Comparison of ENCODE assay signal across 10 mouse cellular contexts in genomic region chr17:5323746-5324145, GRCm38 (mm10).
DNase-seq lines count a peak whose midpoint lies in the region; ATAC-seq and TF ChIP-seq lines count a peak whose summit lies in the region.
"Had no signal": no experiment of that assay in that cellular context is flagged by ENCODE, and none has a peak within 500 bp of the region (broad histone marks: within the 10 kb centered on the region; RNA-seq: fewer than 3 reads in every experiment).

No protein-coding gene starts in this region.

- 4% methylated on average over 1 of the region's 1 CpGs for WGBS in hindbrain, embryonic 13.5 days
- 13% methylated on average over 1 of the region's 1 CpGs for WGBS in hindbrain, embryonic 14.5 days
- WGBS in neural tube, embryonic 11.5 days = 9% methylated on average over 1 of the region's 1 CpGs
- 4% methylated on average over 1 of the region's 1 CpGs for WGBS in stomach, postnatal 0 days

- no peak overlapping the region for H3K4me3 ChIP-seq in hindbrain, embryonic 13.5 days
- H3K4me3 ChIP-seq in hindbrain, embryonic 14.5 days (replicated peaks; ENCODE audit: low read length) = no peak overlapping the region
- no peak overlapping the region for H3K4me3 ChIP-seq in neural tube, embryonic 11.5 days (ENCODE audit: low read depth, low read length)
- no peak overlapping the region for H3K4me3 ChIP-seq in stomach, postnatal 0 days (ENCODE audit: low read depth, low read length)
- H3K4me3 ChIP-seq in layer of hippocampus, adult 2 months = no peak overlapping the region

- H3K27me3 ChIP-seq in hindbrain, embryonic 13.5 days = peaks cover 9% of the 10 kb centered on the region; the same call in 1 of the 2 replicates
- peaks cover 4% of the 10 kb centered on the region; the same call in 1 of the 2 replicates for H3K27me3 ChIP-seq in hindbrain, embryonic 14.5 days (ENCODE audit: control insufficient read depth, insufficient read depth, low read length)
- H3K27me3 ChIP-seq in neural tube, embryonic 11.5 days (ENCODE audit: control insufficient read depth, insufficient read depth, low read length) = 0 out of 2 replicates have a peak, but pooled peaks cover 3% of the 10 kb centered on the region
- H3K27me3 ChIP-seq in stomach, postnatal 0 days (ENCODE audit: control insufficient read depth, insufficient read depth, low read length) = no peaks in the 10 kb centered on the region

- TF ChIP-seq CTCF in stomach, postnatal 0 days (IDR thresholded peaks at IDR 0.05; ENCODE audit: low read depth) = no peak
- no peak for TF ChIP-seq CTCF in layer of hippocampus, adult 2 months (conservative IDR thresholded peaks at IDR 0.05)

- no peak for TF ChIP-seq EP300 in stomach, postnatal 0 days (optimal IDR thresholded peaks at IDR 0.05)

- H3K36me3 ChIP-seq in hindbrain, embryonic 13.5 days = peaks cover 66% of the 10 kb centered on the region
- peaks cover 60% of the 10 kb centered on the region for H3K36me3 ChIP-seq in hindbrain, embryonic 14.5 days (replicated peaks; ENCODE audit: control insufficient read depth, insufficient read depth)
- peaks cover 9% of the 10 kb centered on the region; the same call in 1 of the 2 replicates for H3K36me3 ChIP-seq in neural tube, embryonic 11.5 days (ENCODE audit: control insufficient read depth, insufficient read depth, low read length)
- H3K36me3 ChIP-seq in stomach, postnatal 0 days (ENCODE audit: control insufficient read depth, insufficient read depth, low read length) = peaks cover 22% of the 10 kb centered on the region

- no peak overlapping the region for H3K4me2 ChIP-seq in hindbrain, embryonic 13.5 days
- H3K4me2 ChIP-seq in hindbrain, embryonic 14.5 days (replicated peaks) = no peak overlapping the region
- no peak overlapping the region for H3K4me2 ChIP-seq in neural tube, embryonic 11.5 days (ENCODE audit: low read depth)
- H3K4me2 ChIP-seq in stomach, postnatal 0 days (replicated peaks; ENCODE audit: low read depth) = no peak overlapping the region

- ATAC-seq in hindbrain, embryonic 13.5 days (ENCODE audit: low FRiP score) = no peak
- ATAC-seq in hindbrain, embryonic 14.5 days (ENCODE audit: low FRiP score) = no peak
- ATAC-seq in neural tube, embryonic 11.5 days (ENCODE audit: insufficient read depth, low FRiP score, low TSS enrichment) = no peak
- no peak for ATAC-seq in stomach, postnatal 0 days (ENCODE audit: low FRiP score, low TSS enrichment)

- peaks cover 39% of the 10 kb centered on the region for H3K4me1 ChIP-seq in hindbrain, embryonic 13.5 days (replicated peaks)
- peaks cover 27% of the 10 kb centered on the region for H3K4me1 ChIP-seq in hindbrain, embryonic 14.5 days (replicated peaks; ENCODE audit: control insufficient read depth, insufficient read depth, low read length)
- H3K4me1 ChIP-seq in neural tube, embryonic 11.5 days (ENCODE audit: control insufficient read depth, insufficient read depth, low read length) = peaks cover 38% of the 10 kb centered on the region
- 0 out of 2 replicates have a peak, but pooled peaks cover 7% of the 10 kb centered on the region for H3K4me1 ChIP-seq in stomach, postnatal 0 days (replicated peaks; ENCODE audit: control insufficient read depth, insufficient read depth)

- no peak for DNase-seq in hindbrain, embryonic 14.5 days (ENCODE audit: low spot score)
- DNase-seq in neural tube, embryonic 11.5 days (ENCODE audit: low spot score) = peak; percentile 31
- no peak for DNase-seq in neural tube, embryonic 10.5 days (ENCODE audit: extremely low spot score, low spot score)
- DNase-seq in heart, postnatal 10 days = peak; percentile 29 to 41
- DNase-seq in stomach, postnatal 0 days (ENCODE audit: low spot score) = no peak
- no peak for DNase-seq in layer of hippocampus, adult 2 months (ENCODE audit: low spot score in 2 of 2)
- no peak for DNase-seq in ovary, postnatal 36 days (ENCODE audit: low spot score)
- DNase-seq: adrenal gland, adult 8-10 months; right cerebral cortex, postnatal 4 days had no signal

- intact Hi-C loops in heart, postnatal 10 days (cut with DNase I) = loop anchor here (2.0 to 5.0 kb wide), 3 partner anchors 66 to 111 kb away; no protein-coding TSS in a partner anchor

- H3K9ac ChIP-seq in hindbrain, embryonic 13.5 days = no peak overlapping the region
- H3K9ac ChIP-seq in hindbrain, embryonic 14.5 days = no peak overlapping the region
- H3K9ac ChIP-seq in neural tube, embryonic 11.5 days (ENCODE audit: low read length) = no peak overlapping the region
- no peak overlapping the region for H3K9ac ChIP-seq in stomach, postnatal 0 days (ENCODE audit: low read length)

- H3K9me3 ChIP-seq in hindbrain, embryonic 13.5 days = no peaks in the 10 kb centered on the region
- no peaks in the 10 kb centered on the region for H3K9me3 ChIP-seq in hindbrain, embryonic 14.5 days (ENCODE audit: control insufficient read depth, low read length)
- no peaks in the 10 kb centered on the region for H3K9me3 ChIP-seq in neural tube, embryonic 11.5 days (ENCODE audit: control insufficient read depth, low read length)
- H3K9me3 ChIP-seq in stomach, postnatal 0 days (ENCODE audit: control insufficient read depth, low read length) = no peaks in the 10 kb centered on the region

- peak overlapping the region; percentile 78 for H3K27ac ChIP-seq in hindbrain, embryonic 13.5 days
- no peak overlapping the region for H3K27ac ChIP-seq in hindbrain, embryonic 14.5 days
- H3K27ac ChIP-seq in neural tube, embryonic 11.5 days (ENCODE audit: low read depth, low read length) = peak overlapping the region; percentile 68
- H3K27ac ChIP-seq in stomach, postnatal 0 days (replicated peaks) = peak overlapping the region; percentile 31; the same call in 1 of the 2 replicates
- no peak overlapping the region for H3K27ac ChIP-seq in layer of hippocampus, adult 2 months

Comparison
In these comparisons a context has a peak if more than half of its experiments do, and no peak if none do; other contexts are left out.
1. H3K27ac ChIP-seq: peak in hindbrain, embryonic 13.5 days (single experiment), neural tube, embryonic 11.5 days (single experiment) and stomach, postnatal 0 days (single experiment); none in hindbrain, embryonic 14.5 days (single experiment) and layer of hippocampus, adult 2 months (single experiment).
2. DNase-seq: peak in neural tube, embryonic 11.5 days (single experiment) and heart, postnatal 10 days (2 of 2); none in hindbrain, embryonic 14.5 days (single experiment), neural tube, embryonic 10.5 days (single experiment), stomach, postnatal 0 days (single experiment), layer of hippocampus, adult 2 months (0 of 2) and ovary, postnatal 36 days (single experiment).